Mouse (Mus musculus): ENCODE measurements around the gene Rcn3. TPM values are rescaled to one million over a fixed set of nuclear protein-coding genes. Genes with fewer than 3 reads are reported as not detected.

The Rcn3 gene
- total RNA-seq (2012; rRNA removed) = 137 and 207 TPM in 2 replicates

DNA sequence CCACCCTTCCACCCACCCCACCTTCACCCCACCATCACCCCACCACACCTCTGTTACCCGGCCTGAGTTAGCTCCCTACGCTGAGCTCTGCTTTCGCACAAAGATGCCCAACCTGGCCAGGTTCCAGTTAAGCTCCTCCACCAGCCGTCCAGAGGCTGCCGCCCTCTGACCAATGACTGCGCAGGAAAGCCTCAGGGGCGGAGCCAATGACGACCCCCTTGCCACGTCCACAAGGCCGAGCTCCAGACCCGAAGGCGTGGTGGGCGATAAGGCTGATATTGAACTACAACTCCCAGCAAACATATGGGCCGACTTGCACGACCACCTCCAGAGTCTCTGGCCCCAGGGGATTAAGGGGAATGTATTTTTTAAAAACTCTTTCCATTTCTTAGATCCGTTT lies at the start of gene Rcn3:
Rcn3 (minus strand) TSS at position 174 of the 400 bp plus-strand sequence.
- Histone ChIP-seq H3K4me3 (ENCODE audit: insufficient read depth in 1 of 2, low read depth in 1 of 2, low read length in 2 of 2, poor library complexity in 1 of 2, severe bottlenecking in 1 of 2) (peak within 1 kb of the TSS; percentile 52 to 71), H3K9me3 (ENCODE audit: control insufficient read depth, insufficient read depth, low read depth, low read length) (no peaks in the 10 kb centered on the region), H3K27ac (ENCODE audit: insufficient read depth, low read depth, low read length, poor library complexity, severe bottlenecking) (no peak within 1 kb of the TSS), H3K4me1 (ENCODE audit: control insufficient read depth in 2 of 2, insufficient read depth in 2 of 2, low read length in 2 of 2, poor library complexity in 1 of 2) (peaks cover 4 to 27% of the 10 kb centered on the region in 2 experiments; a peak in 2 of 4 replicates), H3K9ac (ENCODE audit: insufficient read depth, low read depth, low read length, poor library complexity, severe bottlenecking) (peak within 1 kb of the TSS; percentile 64; the same call in 1 of the 2 replicates), H3K36me3 (ENCODE audit: control insufficient read depth, insufficient read depth, low read length, poor library complexity, severe bottlenecking) (no peaks in the 10 kb centered on the region)
- TF ChIP-seq HCFC1 (IDR thresholded peaks at IDR 0.05; ENCODE audit: borderline replicate concordance, insufficient read depth, low read length) (peak; percentile 84), ZNF384 (IDR thresholded peaks at IDR 0.05; ENCODE audit: low read depth, low read length) (no peak)
- in situ Hi-C loops (cut with MboI; ENCODE audit: low sequenced_read_pairs in 2 of 2, unreplicated experiment in 2 of 2) = no loop called here
- peak; percentile 83 for DNase-seq (ENCODE audit: low read depth, low spot score)

DNA sequence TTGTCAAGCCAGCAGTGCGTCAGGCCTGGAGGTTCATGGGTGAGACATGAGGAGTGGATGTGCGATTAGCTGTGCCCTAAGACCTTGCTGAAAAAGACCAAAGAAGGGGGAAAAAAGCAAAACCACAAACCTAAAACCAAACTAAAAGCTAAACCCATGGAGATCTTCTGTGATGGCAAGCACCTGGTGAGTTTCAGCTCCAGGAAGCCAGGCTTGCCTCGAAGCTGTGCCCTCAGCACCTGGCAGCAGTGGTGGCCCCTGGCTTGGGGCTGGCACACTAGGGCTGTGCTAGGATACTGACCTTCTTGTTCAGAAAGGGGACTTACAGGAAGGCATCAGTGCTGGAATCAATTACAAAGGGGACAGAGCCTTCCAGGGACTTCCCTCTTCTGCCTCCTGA lies 49.3 kb upstream of the Rcn3 start:
- in situ Hi-C loops (cut with MboI; ENCODE audit: low sequenced_read_pairs in 2 of 2, unreplicated experiment in 2 of 2) = no loop called here
- DNase-seq (ENCODE audit: low read depth, low spot score) = no peak
- H3K9ac ChIP-seq (ENCODE audit: insufficient read depth, low read depth, low read length, poor library complexity, severe bottlenecking) = no peak overlapping the region
- no peaks in the 10 kb centered on the region for H3K9me3 ChIP-seq (ENCODE audit: control insufficient read depth, insufficient read depth, low read depth, low read length)
- peaks cover 0 to 4% of the 10 kb centered on the region in 2 experiments; a peak in 1 of 4 replicates for H3K4me1 ChIP-seq (ENCODE audit: control insufficient read depth in 2 of 2, insufficient read depth in 2 of 2, low read length in 2 of 2, poor library complexity in 1 of 2)
- no peak overlapping the region for H3K4me3 ChIP-seq (ENCODE audit: insufficient read depth in 1 of 2, low read depth in 1 of 2, low read length in 2 of 2, poor library complexity in 1 of 2, severe bottlenecking in 1 of 2)
- no peak for TF ChIP-seq ZC3H11A (IDR thresholded peaks at IDR 0.05; ENCODE audit: borderline replicate concordance, low read depth, low read length)
- no peak for TF ChIP-seq ZNF384 (IDR thresholded peaks at IDR 0.05; ENCODE audit: low read depth, low read length)
- TF ChIP-seq MAFK (IDR thresholded peaks at IDR 0.05; ENCODE audit: insufficient read depth, low read depth, low read length) = no peak
- TF ChIP-seq CHD2 (IDR thresholded peaks at IDR 0.05; ENCODE audit: low read depth, low read length) = no peak
- no peak for TF ChIP-seq HCFC1 (IDR thresholded peaks at IDR 0.05; ENCODE audit: borderline replicate concordance, insufficient read depth, low read length)
- peaks cover 34% of the 10 kb centered on the region for H3K36me3 ChIP-seq (ENCODE audit: control insufficient read depth, insufficient read depth, low read length, poor library complexity, severe bottlenecking)
- H3K27ac ChIP-seq (ENCODE audit: insufficient read depth, low read depth, low read length, poor library complexity, severe bottlenecking) = no peak overlapping the region

DNA sequence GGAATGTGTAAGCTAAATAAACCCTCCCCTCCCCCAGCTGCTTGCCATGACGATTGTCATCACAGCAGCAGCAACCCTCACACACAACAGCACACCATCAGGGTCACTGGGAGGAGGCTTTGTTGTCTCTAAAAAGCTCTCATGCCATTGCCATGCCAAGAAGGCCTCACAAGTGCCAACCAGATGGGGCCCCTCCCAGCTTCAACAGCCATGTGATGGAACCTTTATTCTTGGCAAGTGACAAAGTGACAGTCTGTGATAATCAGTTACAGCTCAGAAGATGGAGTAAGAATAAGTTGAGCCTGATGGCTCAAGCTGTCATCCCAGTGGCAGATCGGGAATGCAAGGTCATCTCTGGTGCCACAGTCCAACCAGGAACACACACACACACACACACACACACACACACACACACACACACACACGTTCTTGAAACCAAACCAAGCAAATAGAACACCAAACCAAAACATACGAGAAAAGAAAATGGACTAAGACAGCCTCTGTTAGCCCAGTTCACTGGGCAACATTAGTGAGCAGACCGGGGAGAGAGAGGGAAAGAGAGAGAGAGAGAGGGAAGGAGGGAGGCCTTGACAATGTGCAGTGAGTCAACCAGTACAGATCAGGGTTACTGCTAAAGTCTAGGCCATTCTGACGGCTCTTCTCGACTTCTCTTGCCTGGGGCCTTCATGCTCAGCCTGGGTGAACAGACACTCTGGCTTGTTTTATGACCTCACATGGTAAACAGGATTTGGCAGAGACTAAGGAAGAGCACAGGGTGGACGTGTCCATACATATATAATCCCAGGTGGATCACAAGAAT lies 48.1 kb upstream of the Rcn3 start:
- Histone ChIP-seq H3K36me3 (ENCODE audit: control insufficient read depth, insufficient read depth, low read length, poor library complexity, severe bottlenecking) (peaks cover 24% of the 10 kb centered on the region), H3K4me3 (ENCODE audit: insufficient read depth in 1 of 2, low read depth in 1 of 2, low read length in 2 of 2, poor library complexity in 1 of 2, severe bottlenecking in 1 of 2) (no peak overlapping the region), H3K4me1 (ENCODE audit: control insufficient read depth in 2 of 2, insufficient read depth in 2 of 2, low read length in 2 of 2, poor library complexity in 1 of 2) (peaks cover 0 to 9% of the 10 kb centered on the region in 2 experiments; a peak in 1 of 4 replicates), H3K9ac (ENCODE audit: insufficient read depth, low read depth, low read length, poor library complexity, severe bottlenecking) (no peak overlapping the region), H3K27ac (ENCODE audit: insufficient read depth, low read depth, low read length, poor library complexity, severe bottlenecking) (no peak overlapping the region), H3K9me3 (ENCODE audit: control insufficient read depth, insufficient read depth, low read depth, low read length) (no peaks in the 10 kb centered on the region)
- TF ChIP-seq MAFK (IDR thresholded peaks at IDR 0.05; ENCODE audit: insufficient read depth, low read depth, low read length) (no peak), ZC3H11A (IDR thresholded peaks at IDR 0.05; ENCODE audit: borderline replicate concordance, low read depth, low read length) (no peak), ZNF384 (IDR thresholded peaks at IDR 0.05; ENCODE audit: low read depth, low read length) (no peak), CHD2 (IDR thresholded peaks at IDR 0.05; ENCODE audit: low read depth, low read length) (no peak), HCFC1 (IDR thresholded peaks at IDR 0.05; ENCODE audit: borderline replicate concordance, insufficient read depth, low read length) (no peak)
- DNase-seq (ENCODE audit: low read depth, low spot score) = no peak
- in situ Hi-C loops (cut with MboI; ENCODE audit: low sequenced_read_pairs in 2 of 2, unreplicated experiment in 2 of 2) = no loop called here

DNA sequence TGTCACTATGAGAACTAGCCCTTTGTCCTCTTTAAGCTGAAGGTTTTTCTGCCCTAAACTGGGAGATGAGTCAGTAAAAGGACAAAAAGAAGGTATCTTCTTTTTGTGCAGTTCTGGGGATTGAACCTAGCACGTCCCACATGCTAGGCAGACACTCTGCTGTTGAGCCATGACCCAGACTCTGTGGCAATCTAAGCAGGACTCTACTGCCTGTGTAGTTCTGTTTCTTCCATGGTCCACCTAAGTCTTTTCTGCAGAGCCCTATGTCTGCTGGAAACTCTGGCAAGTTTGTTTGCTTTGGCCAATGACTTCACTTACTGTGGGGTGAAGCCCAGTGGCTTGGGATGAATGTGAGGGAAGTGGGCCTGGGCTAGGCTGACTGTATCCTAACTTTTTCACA lies 46.4 kb upstream of the Rcn3 start:
- no peak for DNase-seq (ENCODE audit: low read depth, low spot score)
- no peak for TF ChIP-seq HCFC1 (IDR thresholded peaks at IDR 0.05; ENCODE audit: borderline replicate concordance, insufficient read depth, low read length)
- no peak for TF ChIP-seq CHD2 (IDR thresholded peaks at IDR 0.05; ENCODE audit: low read depth, low read length)
- TF ChIP-seq ZNF384 (IDR thresholded peaks at IDR 0.05; ENCODE audit: low read depth, low read length) = no peak
- no peak for TF ChIP-seq ZC3H11A (IDR thresholded peaks at IDR 0.05; ENCODE audit: borderline replicate concordance, low read depth, low read length)
- TF ChIP-seq MAFK (IDR thresholded peaks at IDR 0.05; ENCODE audit: insufficient read depth, low read depth, low read length) = no peak
- peaks cover 19% of the 10 kb centered on the region for H3K36me3 ChIP-seq (ENCODE audit: control insufficient read depth, insufficient read depth, low read length, poor library complexity, severe bottlenecking)
- no peaks in the 10 kb centered on the region for H3K9me3 ChIP-seq (ENCODE audit: control insufficient read depth, insufficient read depth, low read depth, low read length)
- peaks cover 0 to 11% of the 10 kb centered on the region in 2 experiments; a peak in 1 of 4 replicates for H3K4me1 ChIP-seq (ENCODE audit: control insufficient read depth in 2 of 2, insufficient read depth in 2 of 2, low read length in 2 of 2, poor library complexity in 1 of 2)
- no peak overlapping the region for H3K27ac ChIP-seq (ENCODE audit: insufficient read depth, low read depth, low read length, poor library complexity, severe bottlenecking)
- no peak overlapping the region for H3K4me3 ChIP-seq (ENCODE audit: insufficient read depth in 1 of 2, low read depth in 1 of 2, low read length in 2 of 2, poor library complexity in 1 of 2, severe bottlenecking in 1 of 2)
- H3K9ac ChIP-seq (ENCODE audit: insufficient read depth, low read depth, low read length, poor library complexity, severe bottlenecking) = no peak overlapping the region
- in situ Hi-C loops (cut with MboI; ENCODE audit: low sequenced_read_pairs in 2 of 2, unreplicated experiment in 2 of 2) = no loop called here
